Mouse (Mus musculus) heart, adult 10 weeks (tissue): ENCODE data around the gene Tnrc18. TPM values are rescaled to one million over a fixed set of nuclear protein-coding genes. Genes with fewer than 3 reads are reported as not detected.

Experiments
- polyA plus RNA-seq: library from polyadenylated mRNA; stranded (reverse); fragments of 350-450 nt; fragmentation: Illumina TruSeq; extraction: RNeasy Lipid Tissue Mini Kit (QIAGEN cat#74804); gene quantifications from one replicate; pipeline ENCODE4 v1.2.3, GENCODE M21; 2014; ENCODE audit warnings: low read depth, low replicate concordance

Tnrc18 gene
- 19.3 TPM for polyA plus RNA-seq

DNA sequence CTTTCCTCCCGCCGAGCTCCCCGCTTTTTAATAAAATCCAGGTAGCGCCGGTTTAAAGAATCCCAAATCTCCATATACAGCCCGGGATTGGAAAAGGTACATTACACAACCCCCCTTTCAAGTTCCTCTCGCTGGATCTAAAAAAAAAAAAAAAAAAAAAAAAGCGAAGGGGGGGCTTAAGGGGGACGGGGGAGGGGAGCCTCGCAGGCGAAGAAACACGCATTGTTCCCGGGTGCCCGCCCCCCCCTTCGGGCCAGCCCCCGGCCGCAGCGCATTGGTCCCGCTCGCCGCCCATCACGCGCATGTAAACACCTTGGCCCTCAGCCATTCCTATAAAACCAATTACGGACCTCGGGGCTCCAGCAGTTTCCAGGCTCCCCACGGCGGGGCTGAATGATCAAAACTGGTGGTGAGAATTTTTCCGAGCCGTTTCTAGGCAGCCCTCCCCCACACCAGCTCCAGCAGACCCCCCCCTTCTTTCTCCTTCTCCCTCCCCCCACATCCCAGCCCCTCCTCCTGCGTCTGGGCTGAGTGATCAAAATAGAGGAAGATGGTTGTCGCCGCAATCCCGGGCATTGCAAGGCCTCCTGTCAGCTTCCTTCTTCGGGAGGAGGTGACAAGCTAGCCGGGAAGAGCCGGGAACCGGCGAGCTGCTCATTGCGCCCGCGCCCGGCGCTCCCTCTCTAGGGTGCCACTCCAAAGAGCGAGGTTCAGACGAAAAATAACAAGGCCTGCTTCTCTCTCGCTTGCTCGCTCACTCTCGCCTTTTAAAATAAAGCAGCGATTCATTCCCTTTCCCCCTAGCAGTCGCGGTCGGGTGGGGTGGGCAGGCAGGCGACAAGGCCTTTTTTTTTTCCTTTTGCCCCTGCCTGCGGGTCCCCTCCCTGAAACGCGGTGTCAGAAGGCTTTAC is at the start of gene Tnrc18:
Tnrc18 (minus strand) TSS at position 139 of the 911 bp plus-strand sequence.

DNA sequence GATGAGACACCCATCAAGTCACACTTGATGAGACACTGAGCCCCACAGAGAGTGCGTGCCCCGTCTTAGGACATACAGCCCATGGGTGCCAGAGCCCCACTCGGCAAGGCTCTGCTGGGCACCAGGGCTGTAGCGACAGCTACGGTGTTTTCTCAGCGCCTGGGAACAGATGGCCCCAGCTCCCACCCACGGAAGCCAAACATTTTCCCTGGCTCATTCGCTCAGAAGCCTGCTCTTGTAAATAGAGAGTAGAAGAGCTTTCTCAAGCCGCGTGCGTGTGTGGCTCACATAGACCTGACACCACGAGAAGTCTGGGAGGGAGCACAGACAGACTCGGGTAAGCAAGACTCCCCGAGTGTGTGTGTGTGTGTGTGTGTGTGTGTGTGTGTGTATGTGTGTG is 125.2 kb downstream of the Tnrc18 start, which contains the start of gene Slc29a4:
Slc29a4 (plus strand) TSS at position 265 of the 400 bp plus-strand sequence.

Other genes starting within 250 kb of the Tnrc18 start
- gene Mmd2, start 208.9 kb downstream of the Tnrc18 start, polyA plus RNA-seq = not detected
- 24.7 TPM for gene Wipi2, start 190.0 kb downstream of the Tnrc18 start, polyA plus RNA-seq
- gene Slc29a4, start 125.2 kb downstream of the Tnrc18 start, polyA plus RNA-seq = 1.2 TPM
- 3.6 TPM for gene Fbxl18, start 77.8 kb upstream of the Tnrc18 start, polyA plus RNA-seq
- 408 TPM for gene Actb, start 89.1 kb upstream of the Tnrc18 start, polyA plus RNA-seq
- gene Fscn1, start 142.7 kb upstream of the Tnrc18 start, polyA plus RNA-seq = 17.3 TPM